Mouse (Mus musculus) spleen, postnatal 4 days (tissue): ENCODE measurements around the gene Hist1h3f.
A peak's percentile ranks its signal among the peaks of the same experiment; 100 is the strongest.

Experiments
- DNase-seq, 2 experiments: peaks; one replicate each; pipeline ENCODE4 v3.0.0; 2022; ENCODE audit warnings: low spot score in 2 of 2

The Hist1h3f gene

GRCm38 (mm10) chr13:23543965-23544786, at the start of gene Hist1h3f:
TSS of gene Hist1h3f (plus strand) at chr13:23544052.
- peak; percentile 85 to 93 for DNase-seq

- no peak for DNase-seq
Observed at GRCm38 (mm10) chr13:23495526-23495925, 48.3 kb upstream of the Hist1h3f start.

- DNase-seq, result peak; percentile 48 to 72
Observed at GRCm38 (mm10) chr13:23497656-23498321, 46.1 kb upstream of the Hist1h3f start.

- DNase-seq, result no peak
Observed at GRCm38 (mm10) chr13:23498653-23499052, 45.2 kb upstream of the Hist1h3f start.

GRCm38 (mm10) chr13:23499943-23500342, 43.9 kb upstream of the Hist1h3f start:
- DNase-seq, result no peak

- DNase-seq, result peak; percentile 79 to 86
Observed at GRCm38 (mm10) chr13:23500424-23501200, 43.2 kb upstream of the Hist1h3f start.

GRCm38 (mm10) chr13:23501511-23501910, 42.3 kb upstream of the Hist1h3f start:
- no peak for DNase-seq

- no peak for DNase-seq
Observed at GRCm38 (mm10) chr13:23502031-23502567, 41.8 kb upstream of the Hist1h3f start.

- no peak for DNase-seq
Observed at GRCm38 (mm10) chr13:23502916-23503315, 40.9 kb upstream of the Hist1h3f start.

GRCm38 (mm10) chr13:23503797-23504196, 40.1 kb upstream of the Hist1h3f start:
- peak; percentile 72 to 82 for DNase-seq

- no peak for DNase-seq
Observed at GRCm38 (mm10) chr13:23505662-23506345, 38.0 kb upstream of the Hist1h3f start.

GRCm38 (mm10) chr13:23506351-23506750, 37.5 kb upstream of the Hist1h3f start:
- DNase-seq, result peak; percentile 80 to 91

GRCm38 (mm10) chr13:23506819-23507515, 36.9 kb upstream of the Hist1h3f start:
- no peak for DNase-seq

- no peak for DNase-seq
Observed at GRCm38 (mm10) chr13:23510127-23510526, 33.7 kb upstream of the Hist1h3f start.

- DNase-seq, result no peak
Observed at GRCm38 (mm10) chr13:23513517-23513916, 30.3 kb upstream of the Hist1h3f start.

- no peak for DNase-seq
Observed at GRCm38 (mm10) chr13:23515281-23515680, 28.6 kb upstream of the Hist1h3f start.

GRCm38 (mm10) chr13:23515826-23516620, 27.8 kb upstream of the Hist1h3f start:
- DNase-seq, result no peak

GRCm38 (mm10) chr13:23516822-23517602, 26.8 kb upstream of the Hist1h3f start:
- peak; percentile 77 to 91 for DNase-seq
